Mouse (Mus musculus): ENCODE data around the gene Cfap44. TPM values are rescaled to one million over a fixed set of nuclear protein-coding genes. Genes with fewer than 3 reads are reported as not detected.

Gene Cfap44
- 3.3 and 4.8 TPM in 2 replicates for polyA plus RNA-seq (2012; rRNA removed)

GRCm38 (mm10) chr16:44394577-44395243, at the start of gene Cfap44:
Gene Cfap44, plus strand, starts transcription at chr16:44394796.
- 3% methylated on average over 17 of the region's 17 CpGs for WGBS
- TF ChIP-seq CTCF (IDR thresholded peaks at IDR 0.05; ENCODE audit: insufficient read depth, low read length) (no peak), POLR2A (IDR thresholded peaks at IDR 0.05; ENCODE audit: borderline replicate concordance, extremely low read depth, low read depth, low read length) (peak; percentile 10; the same call in 1 of the 2 replicates)
- H3K4me3 ChIP-seq (replicated peaks; ENCODE audit: extremely low read depth, low read depth, low read length): no peak within 1 kb of the TSS
- 0 out of 2 replicates have a peak, but pooled peaks cover 2% of the 10 kb centered on the region for H3K4me1 ChIP-seq (ENCODE audit: control insufficient read depth, insufficient read depth, low read length)
- DNase-seq: peak; percentile 37

- DNase-seq: peak; percentile 95
- Histone ChIP-seq H3K4me3 (replicated peaks; ENCODE audit: extremely low read depth, low read depth, low read length) (peak within 1 kb of the TSS; percentile 71), H3K4me1 (ENCODE audit: control insufficient read depth, insufficient read depth, low read length) (peaks cover 4% of the 10 kb centered on the region)
- TF ChIP-seq CTCF (IDR thresholded peaks at IDR 0.05; ENCODE audit: insufficient read depth, low read length) (peak; percentile 25; the same call in 1 of the 2 replicates), POLR2A (IDR thresholded peaks at IDR 0.05; ENCODE audit: borderline replicate concordance, extremely low read depth, low read depth, low read length) (peak; percentile 57; the same call in 1 of the 2 replicates)
- under 1% methylated on average over 67 of the region's 67 CpGs for WGBS
These were observed 47.3 kb upstream of the Cfap44 start, which contains the start of gene Spice1 for GRCm38 (mm10) chr16:44347071-44347901. Gene Spice1, plus strand, starts transcription at chr16:44347121.

- 65% methylated on average over 4 of the region's 4 CpGs for WGBS
- no peak for DNase-seq
- peaks cover 4% of the 10 kb centered on the region for H3K4me1 ChIP-seq (ENCODE audit: control insufficient read depth, insufficient read depth, low read length)
- TF ChIP-seq CTCF (IDR thresholded peaks at IDR 0.05; ENCODE audit: insufficient read depth, low read length) (no peak), POLR2A (IDR thresholded peaks at IDR 0.05; ENCODE audit: borderline replicate concordance, extremely low read depth, low read depth, low read length) (no peak)
- no peak overlapping the region for H3K4me3 ChIP-seq (replicated peaks; ENCODE audit: extremely low read depth, low read depth, low read length)
These were observed 44.7 kb upstream of the Cfap44 start for GRCm38 (mm10) chr16:44349801-44350397.

GRCm38 (mm10) chr16:44356291-44356690, 38.3 kb upstream of the Cfap44 start:
- WGBS: 51% methylated on average over 7 of the region's 7 CpGs
- DNase-seq: no peak
- Histone ChIP-seq H3K4me1 (ENCODE audit: control insufficient read depth, insufficient read depth, low read length) (peaks cover 8% of the 10 kb centered on the region), H3K4me3 (replicated peaks; ENCODE audit: extremely low read depth, low read depth, low read length) (no peak overlapping the region)
- TF ChIP-seq POLR2A (IDR thresholded peaks at IDR 0.05; ENCODE audit: borderline replicate concordance, extremely low read depth, low read depth, low read length): no peak
- no peak for TF ChIP-seq CTCF (IDR thresholded peaks at IDR 0.05; ENCODE audit: insufficient read depth, low read length)

GRCm38 (mm10) chr16:44357571-44358268, 36.9 kb upstream of the Cfap44 start:
- peaks cover 8% of the 10 kb centered on the region for H3K4me1 ChIP-seq (ENCODE audit: control insufficient read depth, insufficient read depth, low read length)
- 67% methylated on average over 4 of the region's 4 CpGs for WGBS
- no peak for DNase-seq
- no peak overlapping the region for H3K4me3 ChIP-seq (replicated peaks; ENCODE audit: extremely low read depth, low read depth, low read length)
- TF ChIP-seq POLR2A (IDR thresholded peaks at IDR 0.05; ENCODE audit: borderline replicate concordance, extremely low read depth, low read depth, low read length): no peak; the same call in 1 of the 2 replicates
- TF ChIP-seq CTCF (IDR thresholded peaks at IDR 0.05; ENCODE audit: insufficient read depth, low read length): no peak

- no peak overlapping the region for H3K4me3 ChIP-seq (replicated peaks; ENCODE audit: extremely low read depth, low read depth, low read length)
- peak; percentile 39; the same call in 1 of the 2 replicates for TF ChIP-seq CTCF (IDR thresholded peaks at IDR 0.05; ENCODE audit: insufficient read depth, low read length)
- no peak for TF ChIP-seq POLR2A (IDR thresholded peaks at IDR 0.05; ENCODE audit: borderline replicate concordance, extremely low read depth, low read depth, low read length)
- WGBS: 79% methylated on average over 10 of the region's 10 CpGs
- H3K4me1 ChIP-seq (ENCODE audit: control insufficient read depth, insufficient read depth, low read length): peaks cover 5% of the 10 kb centered on the region
- no peak for DNase-seq
These were observed 32.4 kb upstream of the Cfap44 start for GRCm38 (mm10) chr16:44361921-44362890.

- WGBS: 91% methylated on average over 7 of the region's 7 CpGs
- H3K4me1 ChIP-seq (ENCODE audit: control insufficient read depth, insufficient read depth, low read length): no peaks in the 10 kb centered on the region
- DNase-seq: no peak
These were observed 29.1 kb upstream of the Cfap44 start for GRCm38 (mm10) chr16:44365522-44365921.

GRCm38 (mm10) chr16:44375459-44375858, 19.1 kb upstream of the Cfap44 start:
- TF ChIP-seq CTCF (IDR thresholded peaks at IDR 0.05; ENCODE audit: insufficient read depth, low read length): no peak
- TF ChIP-seq POLR2A (IDR thresholded peaks at IDR 0.05; ENCODE audit: borderline replicate concordance, extremely low read depth, low read depth, low read length): no peak
- 91% methylated on average over 4 of the region's 4 CpGs for WGBS
- Histone ChIP-seq H3K4me1 (ENCODE audit: control insufficient read depth, insufficient read depth, low read length) (no peaks in the 10 kb centered on the region), H3K4me3 (replicated peaks; ENCODE audit: extremely low read depth, low read depth, low read length) (no peak overlapping the region)
- DNase-seq: no peak

More at GRCm38 (mm10) chr16:44365522-44365921, 29.1 kb upstream of the Cfap44 start:
- TF ChIP-seq CTCF (IDR thresholded peaks at IDR 0.05; ENCODE audit: insufficient read depth, low read length): no peak
- no peak for TF ChIP-seq POLR2A (IDR thresholded peaks at IDR 0.05; ENCODE audit: borderline replicate concordance, extremely low read depth, low read depth, low read length)
- no peak overlapping the region for H3K4me3 ChIP-seq (replicated peaks; ENCODE audit: extremely low read depth, low read depth, low read length)

Measured in lung, adult 2 months (tissue).